Mouse (Mus musculus) ES-Bruce4 (cell line): Measurements from ENCODE around the gene Gm40460.

Experiments
- EP300 ChIP-seq: IDR thresholded peaks from 2 replicates; pipeline ENCODE4 v1.6.1; 2011; ENCODE audit warnings: low read depth, low read length; ENCODE audit not compliant: insufficient read depth
- POLR2A ChIP-seq: IDR thresholded peaks from one replicate; pipeline ENCODE4 v1.8.1; 2011; ENCODE audit warnings: low read length; ENCODE audit not compliant: insufficient read depth

- TF ChIP-seq POLR2A = no peak
- TF ChIP-seq EP300 = no peak
Measured at GRCm38 (mm10) chr7:142205488-142205887, 35.4 kb downstream of the Gm40460 start.
